Mouse (Mus musculus): ENCODE results near the gene Tars2.
"Not testable (repeated sequence)": the region's sequence is repeated elsewhere in the genome, so short reads cannot be mapped to it uniquely, and the experiment has no call there.

Gene Tars2

GRCm38 (mm10) chr3:95694808-95695703 lies 65.0 kb downstream of the Tars2 start:
- peak; percentile 54 for ATAC-seq (ENCODE audit: low TSS enrichment)

- ATAC-seq (ENCODE audit: low TSS enrichment) = no peak
Observed at GRCm38 (mm10) chr3:95693821-95694807, 65.9 kb downstream of the Tars2 start.

- ATAC-seq (ENCODE audit: low TSS enrichment) = no peak
Observed at GRCm38 (mm10) chr3:95692677-95693076, 67.3 kb downstream of the Tars2 start.

- ATAC-seq (ENCODE audit: low TSS enrichment) = not testable (repeated sequence)
Observed at GRCm38 (mm10) chr3:95690552-95690951, 69.5 kb downstream of the Tars2 start.

Measured in frontal cortex, adult (tissue).